Mouse (Mus musculus): ENCODE measurements around the gene Rhoj.

GRCm38 (mm10) chr12:75350750-75351149, 42.6 kb downstream of the Rhoj start:
- TF ChIP-seq TAL1 (IDR thresholded peaks at IDR 0.05; ENCODE audit: low read length) (no peak), GATA1 (IDR thresholded peaks at IDR 0.05; ENCODE audit: low read length) (no peak)

All from erythroblast, embryonic 14.5 days (primary cell).